Mouse (Mus musculus) liver, embryonic 14.5 days (tissue): ENCODE results near the gene Ewsr1. TPM values are rescaled to one million over a fixed set of nuclear protein-coding genes. Genes with fewer than 3 reads are reported as not detected.

Source experiments
- ATAC-seq: fragments of 200-750 bp; cut with Nextera tagmentation; 2 replicates; pipeline ENCODE4 v1.8.0; 2017; ENCODE audit warnings: moderate number of reproducible peaks, mild to moderate bottlenecking, moderate library complexity; ENCODE audit not compliant: insufficient read depth
- DNase-seq, 3 experiments: peaks; one replicate each; pipeline ENCODE4 v3.0.0-alpha.2; 2012 to 2013; ENCODE audit warnings: low read depth in 3 of 3, low spot score in 3 of 3
- H3K27ac ChIP-seq: fragments of 300-500 bp; sonication (generic); 2 replicates; pipeline ENCODE4 v1.5.1; 2014; ENCODE audit warnings: moderate library complexity, mild to moderate bottlenecking, control low read depth, inconsistent platforms
- H3K27me3 ChIP-seq: fragments of 300-500 bp; sonication (generic); 2 replicates; pipeline ENCODE4 v1.6.1; 2014; ENCODE audit warnings: mild to moderate bottlenecking, low read length, moderate library complexity; ENCODE audit not compliant: control insufficient read depth, insufficient read depth
- H3K36me3 ChIP-seq: fragments of 300-500 bp; sonication (generic); replicated peaks from 2 replicates; pipeline ENCODE4 v1.6.1; 2014; ENCODE audit warnings: low read depth; ENCODE audit not compliant: control insufficient read depth, insufficient read depth
- H3K4me1 ChIP-seq, 2 experiments: fragments of 200-500 bp in 1 of 2; fragments of 300-500 bp in 1 of 2; sonication (generic) in 1 of 2; replicated peaks; 2 replicates each; pipeline ENCODE4 v1.6.1; 2012 to 2014; ENCODE audit warnings: antibody characterized with exemption in 1 of 2, inconsistent platforms in 1 of 2, low read length in 1 of 2; ENCODE audit not compliant: control insufficient read depth in 2 of 2, insufficient read depth in 2 of 2
- H3K4me2 ChIP-seq: fragments of 300-500 bp; sonication (generic); 2 replicates; pipeline ENCODE4 v1.6.1; 2014; ENCODE audit warnings: low read depth, mild to moderate bottlenecking, control low read depth, moderate library complexity
- H3K4me3 ChIP-seq, 2 experiments: fragments of 200-500 bp in 1 of 2; fragments of 300-500 bp in 1 of 2; sonication (generic) in 1 of 2; 2 replicates each; pipeline ENCODE4 v1.5.1; 2012 to 2014; ENCODE audit warnings: low read depth in 2 of 2, low read length in 2 of 2, mild to moderate bottlenecking in 2 of 2, control low read depth in 1 of 2, inconsistent platforms in 1 of 2, moderate library complexity in 1 of 2; ENCODE audit not compliant: insufficient read depth in 1 of 2
- H3K9ac ChIP-seq: fragments of 300-500 bp; sonication (generic); replicated peaks from 2 replicates; pipeline ENCODE4 v1.6.1; 2014; ENCODE audit warnings: mild to moderate bottlenecking, control low read depth, moderate library complexity
- H3K9me3 ChIP-seq: fragments of 300-500 bp; sonication (generic); 2 replicates; pipeline ENCODE4 v1.6.1; 2016; ENCODE audit warnings: low read length, mixed read lengths; ENCODE audit not compliant: control insufficient read depth
- CTCF ChIP-seq: IDR thresholded peaks from 2 replicates; pipeline ENCODE4 v1.5.1; 2016; ENCODE audit warnings: antibody characterized with exemption, low read depth, control low read depth
- EP300 ChIP-seq: IDR thresholded peaks from 2 replicates; pipeline ENCODE4 v1.6.1; 2016; ENCODE audit warnings: antibody characterized with exemption, low read depth
- WGBS: fragments of 180-500 bp; shearing (Covaris S2); extraction: QIAGEN DNeasy Blood & Tissue Kit; methylation state at CpG from one replicate; pipeline ENCODE4 v1.1.7; 2014; ENCODE audit not compliant: insufficient replicate concordance; 5-methylcytosine and 5-hydroxymethylcytosine counted together
- polyA plus RNA-seq, 2 experiments: library from polyadenylated mRNA; depleted of rRNA in 1 of 2; stranded (reverse) in 1 of 2; unstranded in 1 of 2; fragments of >200 nt; fragmentation: Nextera tagmentation in 1 of 2; extraction: Ambion mirVana in 1 of 2; gene quantifications; 2 replicates each; pipeline versions ENCODE4 v1.2.1 to v1.2.3; 2012 to 2014

The Ewsr1 gene
- polyA plus RNA-seq, 2 experiments, result 113 to 220 TPM

DNA sequence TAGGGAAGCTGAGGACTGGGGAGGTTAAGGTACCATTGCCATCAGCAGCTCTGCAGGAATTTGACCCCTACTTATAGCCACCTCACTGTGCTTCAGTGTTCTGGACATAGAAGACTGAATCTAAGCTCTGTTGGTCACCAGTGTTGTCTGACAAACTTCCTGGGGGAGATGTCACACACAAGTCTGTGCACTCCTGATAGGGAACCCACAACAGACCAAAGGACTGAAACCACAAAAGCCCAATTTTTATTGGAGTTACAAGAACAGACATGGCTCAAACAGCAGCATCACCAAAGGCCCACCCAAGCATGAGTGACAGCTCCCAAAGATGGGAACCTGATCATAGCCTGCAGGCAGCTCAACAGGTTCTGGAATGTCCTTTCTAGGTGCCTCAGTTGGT, 32.0 kb downstream of the Ewsr1 start:
- Histone ChIP-seq H3K9me3 (no peaks in the 10 kb centered on the region), H3K4me3 (no peak overlapping the region), H3K27me3 (peaks cover 24% of the 10 kb centered on the region), H3K36me3 (peaks cover 37% of the 10 kb centered on the region), H3K4me1 (peaks cover 5 to 10% of the 10 kb centered on the region in 2 experiments; a peak in 2 of 4 replicates), H3K4me2 (no peak overlapping the region), H3K27ac (no peak overlapping the region), H3K9ac (no peak overlapping the region)
- TF ChIP-seq CTCF, result no peak
- DNase-seq (no peak), ATAC-seq (no peak)

DNA sequence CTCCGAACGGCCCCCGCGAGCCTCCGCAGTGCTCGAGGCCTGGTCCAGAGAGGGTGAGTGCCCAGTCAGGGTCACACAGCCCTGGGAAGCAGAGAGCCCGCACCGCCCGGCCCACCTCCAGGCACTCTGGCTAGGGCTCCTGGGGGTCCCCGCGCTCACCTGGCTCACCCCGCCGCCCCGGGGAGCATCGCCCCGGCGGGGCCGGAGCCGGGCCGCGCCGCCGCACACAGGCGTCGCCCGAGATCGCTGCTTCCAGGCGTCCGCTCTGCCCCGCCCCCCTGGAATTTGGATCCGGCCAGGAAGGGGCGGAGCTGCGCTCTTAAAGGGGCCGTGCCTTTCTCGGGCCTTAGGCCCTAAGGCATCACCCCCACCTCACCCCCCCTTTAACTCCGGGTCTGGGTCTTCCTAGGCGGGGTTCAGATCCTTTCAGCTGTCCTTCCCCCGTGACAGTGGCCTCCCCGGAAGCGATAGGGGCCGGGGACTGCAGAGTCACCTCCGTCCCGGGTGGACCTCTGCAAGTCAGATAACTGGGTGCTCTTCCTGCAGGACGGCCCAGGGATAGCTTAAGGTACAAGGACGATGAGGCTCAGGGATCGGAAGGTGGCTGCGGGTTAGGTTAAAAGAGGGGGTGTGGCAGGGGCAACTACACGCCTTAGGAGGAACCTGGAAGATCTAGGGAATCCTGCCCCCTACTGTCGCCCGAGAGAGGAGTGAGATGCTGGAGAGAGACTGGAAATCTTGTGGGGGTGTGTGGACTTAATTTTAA, 33.8 kb downstream of the Ewsr1 start, which contains the start of gene Gas2l1:
Gene Gas2l1, minus strand, starts transcription at position 272 of the 766 bp plus-strand sequence.
- WGBS, result 0% methylated on average over 44 of the region's 50 CpGs
- TF ChIP-seq EP300 (no peak), CTCF (peak; percentile 74)
- DNase-seq, result peak; percentile 67 to 74 (median 71)
- peak within 1 kb of the TSS; percentile 63 to 78 for H3K4me3 ChIP-seq
- peak within 1 kb of the TSS; percentile 62 for H3K9ac ChIP-seq
- no peaks in the 10 kb centered on the region for H3K9me3 ChIP-seq
- peaks cover 19% of the 10 kb centered on the region for H3K36me3 ChIP-seq
- peaks cover 43% of the 10 kb centered on the region for H3K27me3 ChIP-seq
- ATAC-seq, result peak; percentile 83
- H3K27ac ChIP-seq, result no peak within 1 kb of the TSS
- H3K4me2 ChIP-seq, result peak within 1 kb of the TSS; percentile 77
- peaks cover 5 to 10% of the 10 kb centered on the region in 2 experiments; a peak in 2 of 4 replicates for H3K4me1 ChIP-seq

DNA sequence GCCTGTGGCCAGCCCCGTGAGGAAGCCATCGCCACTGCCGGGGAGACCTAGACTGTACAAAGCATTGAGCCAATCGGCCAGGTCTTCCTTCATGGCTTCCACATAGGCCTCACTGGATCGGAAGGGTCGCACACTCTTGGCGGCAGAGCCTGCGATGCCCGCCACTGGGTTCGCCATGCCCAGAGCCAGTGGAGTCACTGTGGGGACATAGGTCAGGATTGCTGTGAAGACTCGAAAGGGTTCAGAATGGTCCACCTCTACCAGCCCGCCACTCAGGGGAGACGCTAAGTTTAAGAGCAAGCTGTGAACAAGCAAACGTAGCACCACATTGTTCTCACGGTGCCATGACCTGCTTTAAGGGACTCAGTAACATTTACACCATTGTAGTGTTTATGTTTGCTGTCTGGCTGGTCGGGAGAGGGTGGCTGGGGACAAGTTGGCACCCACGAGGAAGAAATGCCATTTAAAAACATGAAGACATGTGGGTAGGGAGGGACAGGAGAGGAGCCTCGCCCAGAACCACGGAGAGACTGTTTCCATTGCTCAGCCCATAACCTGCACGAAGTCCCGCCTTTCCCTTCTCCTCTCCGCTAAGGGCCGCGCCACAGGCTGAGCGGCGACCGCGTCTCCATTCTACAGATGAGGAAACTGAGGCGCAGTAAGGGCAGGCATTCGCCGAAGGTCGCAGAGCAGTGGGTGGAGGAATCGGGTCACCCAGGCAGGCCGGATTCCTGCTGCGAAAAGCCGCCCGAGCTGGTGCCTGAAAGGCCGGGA, 34.6 kb downstream of the Ewsr1 start:
- Histone ChIP-seq H3K27me3 (peaks cover 50% of the 10 kb centered on the region), H3K9me3 (no peaks in the 10 kb centered on the region), H3K36me3 (peaks cover 13% of the 10 kb centered on the region), H3K4me1 (peaks cover 5 to 10% of the 10 kb centered on the region in 2 experiments; a peak in 2 of 4 replicates), H3K4me3 (peak overlapping the region; percentile 63 to 78), H3K4me2 (peak overlapping the region; percentile 77), H3K27ac (no peak overlapping the region), H3K9ac (peak overlapping the region; percentile 62)
- WGBS, result 24% methylated on average over 38 of the region's 38 CpGs
- no peak; the same call in 1 of the 2 replicates for ATAC-seq
- TF ChIP-seq EP300, result no peak
- TF ChIP-seq CTCF, result no peak
- DNase-seq, result no peak

DNA sequence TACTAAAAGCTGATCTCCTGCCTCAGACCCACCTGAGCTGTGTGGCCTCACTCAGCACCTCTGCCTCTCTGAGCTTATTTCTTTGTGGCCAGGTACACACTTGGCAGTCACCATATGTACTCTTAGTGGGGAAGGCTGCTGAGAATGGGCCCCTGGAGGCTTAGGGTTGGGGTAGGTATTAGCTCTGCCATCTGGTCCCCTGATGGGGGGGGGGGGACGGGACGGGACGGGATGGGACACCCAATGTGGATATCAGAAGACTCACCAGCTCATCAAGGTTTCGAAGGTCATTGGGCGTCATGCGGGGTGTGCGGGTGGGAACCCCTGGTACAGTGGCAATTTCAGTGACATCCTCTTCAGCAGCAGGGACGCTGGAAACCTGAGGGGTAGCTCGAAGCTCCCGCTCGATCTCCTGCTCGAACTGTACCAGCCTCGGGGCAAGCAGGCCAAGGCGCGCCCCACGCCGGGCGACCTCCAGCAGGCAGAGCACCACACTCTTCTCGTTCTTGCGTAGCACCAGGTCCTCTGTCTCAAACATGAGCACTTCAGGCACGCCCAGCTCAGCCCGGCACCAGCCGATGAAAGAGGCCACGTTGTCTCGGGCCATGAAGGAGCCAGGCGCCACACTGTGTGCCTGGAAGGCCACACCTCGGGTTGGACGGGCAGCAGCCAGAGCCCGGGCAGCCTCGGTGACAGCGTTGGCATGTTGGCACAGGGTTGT, 35.3 kb downstream of the Ewsr1 start:
- Histone ChIP-seq H3K4me3 (peak overlapping the region in 1 of 2 experiments; percentile 63; a peak in 2 of 4 replicates), H3K27me3 (peaks cover 58% of the 10 kb centered on the region), H3K4me1 (peaks cover 5 to 8% of the 10 kb centered on the region in 2 experiments; a peak in 2 of 4 replicates), H3K9me3 (no peaks in the 10 kb centered on the region), H3K4me2 (peak overlapping the region; percentile 77), H3K27ac (no peak overlapping the region), H3K9ac (no peak overlapping the region), H3K36me3 (peaks cover 6% of the 10 kb centered on the region)
- DNase-seq (no peak), ATAC-seq (no peak)
- TF ChIP-seq EP300 (no peak), CTCF (no peak)
- WGBS, result 65% methylated on average over 31 of the region's 31 CpGs
